Mouse (Mus musculus) olfactory bulb, adult 2 months (tissue): ENCODE results near the gene Kyat3.

Source experiments
- CTCF ChIP-seq: fragments of 200-500 bp; IDR thresholded peaks from 2 replicates; pipeline ENCODE4 v1.5.1; 2012; ENCODE audit warnings: low read depth, mild to moderate bottlenecking, low read length, moderate library complexity; ENCODE audit not compliant: insufficient read depth
- POLR2A ChIP-seq: fragments of 200-500 bp; IDR thresholded peaks from 2 replicates; pipeline ENCODE4 v1.6.1; 2012; ENCODE audit warnings: mild to moderate bottlenecking, low read depth, low read length, moderate library complexity; ENCODE audit not compliant: insufficient read depth

- TF ChIP-seq POLR2A, result no peak
- no peak for TF ChIP-seq CTCF
Measured at GRCm38 (mm10) chr3:142786423-142787072, 85.7 kb downstream of the Kyat3 start.
